Mouse (Mus musculus) G1E (cell line): ENCODE results near the gene Vstm4. TPM values are rescaled to one million over a fixed set of nuclear protein-coding genes. Genes with fewer than 3 reads are reported as not detected.

Source experiments
- ATAC-seq: 2 replicates; pipeline ENCODE4 v1.8.0; 2016; ENCODE audit warnings: mild to moderate bottlenecking; ENCODE audit not compliant: insufficient number of reproducible peaks, poor library complexity, low FRiP score, severe bottlenecking; ENCODE audit errors: extremely low read depth
- DNase-seq: peaks from one replicate; pipeline ENCODE4 v3.0.0; 2012; ENCODE audit warnings: low spot score
- H3K27me3 ChIP-seq: 2 replicates; pipeline ENCODE4 v1.6.1; 2012; ENCODE audit warnings: mild to moderate bottlenecking, low read length, inconsistent platforms; ENCODE audit not compliant: insufficient read depth
- H3K36me3 ChIP-seq: replicated peaks from 2 replicates; pipeline ENCODE3; 2012; ENCODE audit warnings: mild to moderate bottlenecking, inconsistent platforms
- H3K4me1 ChIP-seq: 2 replicates; pipeline ENCODE4 v1.6.1; 2012; ENCODE audit warnings: low read depth, low read length, inconsistent platforms, mixed read lengths; ENCODE audit not compliant: insufficient read depth
- H3K4me3 ChIP-seq: 2 replicates; pipeline ENCODE4 v1.5.1; 2012; ENCODE audit warnings: low read depth, mild to moderate bottlenecking, inconsistent platforms, low read length, moderate library complexity, mixed read lengths
- H3K9me3 ChIP-seq: replicated peaks from 2 replicates; pipeline ENCODE4 v1.6.1; 2012; ENCODE audit warnings: inconsistent platforms
- CTCF ChIP-seq: IDR thresholded peaks from 2 replicates; pipeline ENCODE4 v1.5.1; 2012; ENCODE audit warnings: low read depth, low read length, inconsistent platforms, mixed read lengths
- GATA1 ChIP-seq: IDR thresholded peaks from 2 replicates; pipeline ENCODE4 v1.6.1; 2012; ENCODE audit warnings: borderline replicate concordance, low read length, inconsistent platforms, mixed read lengths
- GATA2 ChIP-seq: IDR thresholded peaks from 2 replicates; pipeline ENCODE4 v1.6.1; 2012; ENCODE audit warnings: low read depth, low read length, inconsistent platforms, borderline replicate concordance
- POLR2AphosphoS5 ChIP-seq: IDR thresholded peaks from 2 replicates; pipeline ENCODE4 v1.6.1; 2012; ENCODE audit warnings: low read depth, low read length, inconsistent platforms; ENCODE audit not compliant: insufficient replicate concordance
- TAL1 ChIP-seq: conservative IDR thresholded peaks from 2 replicates; pipeline ENCODE4 v1.6.1; 2012; ENCODE audit warnings: low read depth, low read length, inconsistent platforms, mixed read lengths
- polyA plus RNA-seq: library from polyadenylated mRNA; stranded (reverse); fragments of >175 nt; gene quantifications from 2 replicates; pipeline ENCODE4 v1.2.3, GENCODE M21; 2012
- total RNA-seq, 2 experiments: library from RNA; stranded (forward) in 1 of 2; stranded (reverse) in 1 of 2; fragments of 200-1000 nt in 1 of 2; fragments of >200 nt in 1 of 2; fragmentation: Nextera tagmentation in 1 of 2; gene quantifications; 2 replicates each; pipeline ENCODE4 v1.2.3; 2014 to 2017

The Vstm4 gene
- total and polyA plus RNA-seq, 3 experiments = 0.05 TPM; not detected in 2

DNA sequence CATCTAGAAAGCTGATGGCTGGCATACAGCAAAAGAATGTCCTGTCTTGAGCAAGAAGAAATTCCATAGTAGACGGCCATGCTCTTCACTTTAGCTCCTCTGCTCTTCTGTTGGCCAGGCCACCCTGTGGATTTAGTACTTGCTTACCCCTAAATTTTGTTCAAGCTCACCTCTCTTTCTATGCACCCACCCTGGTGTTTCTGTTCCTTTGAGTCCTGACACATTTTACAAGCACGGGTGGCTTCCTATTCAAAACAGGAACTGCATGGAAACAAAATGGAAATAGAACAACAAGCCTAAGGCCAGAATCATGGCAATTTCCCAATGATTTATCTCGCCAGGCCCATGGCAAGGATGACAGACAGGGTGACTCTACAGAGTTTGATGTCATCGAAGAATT is 33.7 kb upstream of the Vstm4 start:
- H3K27me3 ChIP-seq = no peaks in the 10 kb centered on the region
- no peak for ATAC-seq

DNA sequence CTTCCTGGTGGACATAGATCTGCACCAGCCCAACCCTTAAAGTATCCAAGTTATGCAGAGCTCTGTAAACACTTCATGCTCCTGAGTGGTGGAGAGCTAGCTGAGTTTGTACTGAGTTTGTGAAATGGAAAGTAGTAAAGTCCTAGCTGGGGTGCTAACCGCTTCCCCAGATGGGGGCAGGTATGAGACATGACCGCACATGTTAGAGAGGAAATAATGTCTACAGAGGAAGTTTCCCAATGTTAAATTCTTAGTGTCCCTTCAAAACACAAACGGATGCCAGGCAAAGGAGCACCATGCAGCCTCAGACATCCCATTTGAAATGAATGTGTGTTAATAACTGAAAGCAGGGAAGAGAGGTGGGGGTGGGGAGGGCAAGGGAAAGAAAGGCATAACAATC is 32.7 kb upstream of the Vstm4 start:
- no peak overlapping the region for H3K4me3 ChIP-seq
- no peaks in the 10 kb centered on the region for H3K27me3 ChIP-seq
- no peaks in the 10 kb centered on the region for H3K4me1 ChIP-seq
- ATAC-seq (no peak), DNase-seq (no peak)
- TF ChIP-seq GATA2 (no peak), CTCF (no peak), GATA1 (no peak)
- peaks cover 77% of the 10 kb centered on the region for H3K9me3 ChIP-seq
- H3K36me3 ChIP-seq = no peaks in the 10 kb centered on the region

More for the DNA sequence above, 33.7 kb upstream of the Vstm4 start:
- H3K36me3 ChIP-seq = no peaks in the 10 kb centered on the region
- H3K4me1 ChIP-seq = no peaks in the 10 kb centered on the region
- H3K4me3 ChIP-seq = no peak overlapping the region
- DNase-seq = no peak
- TF ChIP-seq CTCF (no peak), POLR2AphosphoS5 (no peak), TAL1 (no peak), GATA2 (no peak), GATA1 (no peak)
- peaks cover 76% of the 10 kb centered on the region for H3K9me3 ChIP-seq

DNA sequence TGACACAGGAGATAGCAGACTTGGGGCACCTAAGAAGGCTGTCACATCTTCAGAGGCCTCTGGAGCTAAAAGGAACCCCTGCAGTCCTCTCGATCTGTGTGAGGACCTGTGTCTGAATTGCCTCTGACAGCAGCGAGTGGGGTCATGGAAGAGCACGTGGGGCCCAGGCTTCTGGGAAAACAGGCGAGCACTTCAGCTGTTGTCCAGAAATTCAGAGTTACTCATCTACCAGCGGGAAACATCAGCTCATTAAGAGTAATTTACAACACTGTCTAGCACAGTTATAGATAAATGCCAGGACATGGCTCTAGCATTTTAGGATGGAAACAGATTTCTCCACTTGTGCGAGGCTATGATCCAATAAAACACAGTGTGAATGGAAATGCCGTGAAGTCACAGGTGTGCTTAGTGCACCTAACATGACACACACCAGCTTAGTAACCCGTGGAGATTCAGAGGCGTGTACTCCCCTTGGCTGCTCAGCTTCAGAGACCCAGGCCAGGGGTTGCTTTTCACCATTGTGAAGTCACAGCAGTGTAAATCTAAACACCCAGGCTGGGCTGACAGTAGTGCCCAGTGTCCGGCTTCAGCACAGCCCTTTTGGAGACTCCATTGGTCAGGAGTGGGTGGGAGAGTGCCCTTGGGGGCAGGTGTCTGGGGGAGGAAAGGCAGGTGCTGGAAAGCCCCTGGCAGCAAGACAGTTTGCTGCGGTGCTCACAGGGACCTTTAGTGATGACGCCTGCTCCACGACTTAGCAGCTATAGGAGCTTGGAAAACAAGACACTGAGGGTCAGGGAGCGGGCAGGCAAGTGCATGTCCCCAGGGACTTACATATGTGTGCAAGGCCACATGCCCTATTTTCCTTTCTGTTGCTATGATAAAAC is 32.0 kb upstream of the Vstm4 start:
- no peak for ATAC-seq
- no peaks in the 10 kb centered on the region for H3K27me3 ChIP-seq

DNA sequence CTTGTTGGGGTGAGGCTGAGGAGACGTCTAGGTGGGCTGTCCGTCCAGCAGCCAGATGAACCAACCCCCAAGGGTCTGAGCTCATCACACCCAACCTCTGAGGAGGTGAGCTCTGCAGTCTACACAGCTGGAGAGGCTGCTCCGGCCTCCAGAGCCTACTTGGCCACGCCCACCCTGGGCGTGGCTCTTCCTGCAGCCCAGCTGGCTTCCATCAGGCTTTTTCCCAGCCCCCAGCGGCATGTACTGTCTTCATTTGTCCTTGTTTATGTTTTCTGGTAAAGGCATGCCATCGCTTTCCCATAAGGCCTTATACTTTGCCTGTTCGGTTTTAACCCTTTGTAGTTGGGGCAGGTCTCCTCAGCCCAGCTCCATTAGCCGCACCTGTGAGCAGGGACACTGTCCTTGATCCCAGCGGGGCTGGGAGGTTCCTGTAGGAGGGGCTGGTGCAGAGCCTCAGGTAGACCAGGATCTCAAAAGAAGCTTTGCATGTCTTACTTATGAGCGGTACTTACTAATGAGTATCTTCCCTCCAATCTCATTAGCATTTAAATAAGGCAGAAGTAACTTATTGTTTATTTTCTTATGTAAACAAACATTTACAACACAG is 31.0 kb upstream of the Vstm4 start:
- Histone ChIP-seq H3K4me1 (no peaks in the 10 kb centered on the region), H3K27me3 (no peaks in the 10 kb centered on the region), H3K9me3 (peaks cover 73% of the 10 kb centered on the region), H3K36me3 (no peaks in the 10 kb centered on the region), H3K4me3 (no peak overlapping the region)
- TF ChIP-seq GATA1 (no peak), POLR2AphosphoS5 (no peak), GATA2 (no peak), TAL1 (no peak), CTCF (no peak)
- DNase-seq (no peak), ATAC-seq (no peak)

More for the DNA sequence above, 32.0 kb upstream of the Vstm4 start:
- H3K36me3 ChIP-seq = no peaks in the 10 kb centered on the region
- H3K4me1 ChIP-seq = no peaks in the 10 kb centered on the region
- no peak overlapping the region for H3K4me3 ChIP-seq
- no peak for TF ChIP-seq TAL1
- no peak for DNase-seq
- peaks cover 77% of the 10 kb centered on the region for H3K9me3 ChIP-seq

DNA sequence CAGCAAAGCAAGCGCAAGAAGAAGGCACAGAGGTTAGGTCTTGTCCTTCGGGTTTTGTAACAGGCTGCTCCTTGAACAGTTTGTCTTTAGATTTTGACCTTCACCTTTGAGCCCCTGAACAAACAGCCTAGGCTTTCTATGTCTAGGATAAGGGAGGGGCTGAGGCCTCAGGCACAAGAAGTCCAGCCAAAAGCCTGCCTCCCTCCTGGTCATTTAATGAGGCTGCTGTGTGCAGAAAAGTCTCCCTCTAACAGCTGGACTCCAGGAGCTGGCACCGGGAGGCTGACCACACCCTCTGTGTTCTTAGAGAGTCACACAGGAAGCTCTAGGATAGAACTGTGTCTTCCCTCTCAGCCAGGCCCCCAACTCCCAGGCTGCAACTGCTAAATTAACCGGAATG is 29.4 kb upstream of the Vstm4 start:
- Histone ChIP-seq H3K36me3 (no peaks in the 10 kb centered on the region), H3K4me3 (no peak overlapping the region), H3K9me3 (peaks cover 66% of the 10 kb centered on the region), H3K27me3 (no peaks in the 10 kb centered on the region), H3K4me1 (no peaks in the 10 kb centered on the region)
- no peak for DNase-seq
- TF ChIP-seq GATA2 (no peak), GATA1 (no peak), CTCF (no peak), POLR2AphosphoS5 (no peak), TAL1 (no peak)
- no peak for ATAC-seq

DNA sequence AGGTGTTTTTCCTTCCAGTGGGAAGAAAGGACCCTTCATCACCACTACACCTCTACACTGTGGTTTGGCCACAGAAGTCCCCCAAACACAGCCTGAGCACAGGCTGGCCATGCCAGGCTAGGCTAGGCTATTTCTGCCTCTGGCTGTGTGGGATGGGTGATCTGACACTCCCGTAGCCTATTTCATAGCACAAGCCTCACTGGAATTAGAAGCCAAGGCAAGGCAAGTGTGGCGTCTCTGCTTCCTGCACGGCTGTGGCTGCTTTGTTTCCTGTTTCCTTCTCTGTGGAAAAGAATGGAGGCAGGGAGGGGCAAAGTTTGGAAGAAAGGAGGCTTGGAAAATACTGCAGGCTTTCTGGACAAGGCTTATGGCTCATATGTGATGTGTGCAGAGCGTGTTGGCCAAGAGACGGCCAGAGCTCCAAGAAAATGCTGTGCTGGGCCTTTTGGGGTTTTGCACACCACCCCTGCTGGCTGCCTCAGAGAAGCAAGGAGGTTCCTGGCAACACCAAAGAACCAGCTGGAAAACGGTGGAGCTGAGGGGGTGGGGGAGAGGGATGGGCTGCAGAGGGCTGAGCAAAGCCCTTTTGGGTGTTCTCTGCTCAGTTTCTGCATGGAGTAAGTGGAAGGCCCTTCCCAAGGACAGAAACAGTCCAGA is 28.4 kb upstream of the Vstm4 start:
- Histone ChIP-seq H3K4me3 (no peak overlapping the region), H3K36me3 (no peaks in the 10 kb centered on the region), H3K4me1 (no peaks in the 10 kb centered on the region), H3K27me3 (no peaks in the 10 kb centered on the region), H3K9me3 (peaks cover 71% of the 10 kb centered on the region)
- no peak for DNase-seq
- no peak for ATAC-seq
- TF ChIP-seq POLR2AphosphoS5 (no peak), CTCF (no peak), GATA1 (no peak), TAL1 (no peak), GATA2 (no peak)
